Mouse (Mus musculus) CH12.LX (cell line): ENCODE data around the gene Txndc2. TPM values are rescaled to one million over a fixed set of nuclear protein-coding genes. Genes with fewer than 3 reads are reported as not detected.

ENCODE experiments used
- DNase-seq: peaks from one replicate; pipeline ENCODE4 v3.0.0-alpha.2; 2013; ENCODE audit errors: extremely low read depth
- H3K27ac ChIP-seq: 2 replicates; pipeline ENCODE4 v1.5.1; 2012; ENCODE audit warnings: low read depth, mild to moderate bottlenecking, control low read depth, moderate library complexity; ENCODE audit not compliant: insufficient read depth
- H3K27me3 ChIP-seq: replicated peaks from 2 replicates; pipeline ENCODE3; 2012; ENCODE audit warnings: inconsistent platforms
- H3K36me3 ChIP-seq, 2 experiments: replicated peaks in 1 of 2; 2 replicates each; pipeline versions ENCODE3 to v1.6.1; 2012; ENCODE audit warnings: inconsistent platforms in 1 of 2, low read length in 1 of 2, mild to moderate bottlenecking in 1 of 2, mixed read lengths in 1 of 2, moderate library complexity in 1 of 2; ENCODE audit not compliant: control insufficient read depth in 1 of 2, insufficient read depth in 1 of 2
- H3K4me1 ChIP-seq, 2 experiments: 2 replicates each; pipeline ENCODE4 v1.6.1; 2012; ENCODE audit warnings: inconsistent platforms in 1 of 2, moderate library complexity in 1 of 2; ENCODE audit not compliant: insufficient read depth in 2 of 2, control insufficient read depth in 1 of 2
- H3K4me2 ChIP-seq: 2 replicates; pipeline ENCODE4 v1.6.1; 2012; ENCODE audit warnings: low read depth, mild to moderate bottlenecking, control low read depth; ENCODE audit not compliant: poor library complexity, insufficient read depth, severe bottlenecking
- H3K4me3 ChIP-seq, 3 experiments: fragments of 150-350 bp in 1 of 3; sonication (generic) in 1 of 3; replicated peaks in 1 of 3; 2 replicates each; pipeline versions ENCODE3 to v1.5.1; 2011 to 2012; ENCODE audit warnings: low read depth in 2 of 3, low read length in 2 of 3, mild to moderate bottlenecking in 2 of 3, moderate library complexity in 2 of 3, control low read depth in 1 of 3, improper control_type of control experiment in 1 of 3, inconsistent platforms in 1 of 3, mixed read lengths in 1 of 3; ENCODE audit not compliant: poor library complexity in 1 of 3
- H3K79me2 ChIP-seq: replicated peaks from 2 replicates; pipeline ENCODE4 v1.6.1; 2012; ENCODE audit warnings: mild to moderate bottlenecking, moderate library complexity; ENCODE audit not compliant: control insufficient read depth, poor library complexity, insufficient read depth, severe bottlenecking; ENCODE audit errors: extremely low read depth
- H3K9ac ChIP-seq: 2 replicates; pipeline ENCODE4 v1.6.1; 2012; ENCODE audit warnings: low read depth, mild to moderate bottlenecking, control low read depth, moderate library complexity; ENCODE audit not compliant: insufficient read depth
- H3K9me3 ChIP-seq: replicated peaks from 2 replicates; pipeline ENCODE3; 2012; ENCODE audit warnings: low read length, inconsistent platforms, mixed read lengths
- CTCF ChIP-seq, 2 experiments: IDR thresholded peaks in 1 of 2; conservative IDR thresholded peaks in 1 of 2; 2 replicates each; pipeline ENCODE4 v1.5.1; 2011 to 2012; ENCODE audit warnings: low read depth in 2 of 2, low read length in 2 of 2, improper control_type of control experiment in 1 of 2, inconsistent platforms in 1 of 2, mild to moderate bottlenecking in 1 of 2, moderate library complexity in 1 of 2
- EP300 ChIP-seq: IDR thresholded peaks from 2 replicates; pipeline ENCODE4 v1.6.1; 2011; ENCODE audit warnings: low read length, improper control_type of control experiment
- HCFC1 ChIP-seq: IDR thresholded peaks from 2 replicates; pipeline ENCODE4 v1.6.1; 2012; ENCODE audit warnings: low read depth, mild to moderate bottlenecking, inconsistent platforms, low read length, improper control_type of control experiment
- JUN ChIP-seq: IDR thresholded peaks from 2 replicates; pipeline ENCODE4 v1.6.1; 2011; ENCODE audit warnings: low read depth, mild to moderate bottlenecking, low read length, improper control_type of control experiment, moderate library complexity; ENCODE audit not compliant: insufficient read depth
- JUND ChIP-seq: conservative IDR thresholded peaks from 2 replicates; pipeline ENCODE4 v1.6.1; 2011; ENCODE audit warnings: low read depth, low read length, improper control_type of control experiment
- KAT2A ChIP-seq: IDR thresholded peaks from 2 replicates; pipeline ENCODE4 v1.6.1; 2012; ENCODE audit warnings: low read length, improper control_type of control experiment, inconsistent platforms; ENCODE audit not compliant: insufficient replicate concordance
- MAFK ChIP-seq: IDR thresholded peaks from 2 replicates; pipeline ENCODE4 v1.6.1; 2011; ENCODE audit warnings: low read length, improper control_type of control experiment; ENCODE audit not compliant: insufficient replicate concordance
- NELFE ChIP-seq: IDR thresholded peaks from 2 replicates; pipeline ENCODE4 v1.6.1; 2011; ENCODE audit warnings: low read depth, low read length, improper control_type of control experiment
- NRF1 ChIP-seq: IDR thresholded peaks from 2 replicates; pipeline ENCODE4 v1.6.1; 2014; ENCODE audit warnings: low read depth, mild to moderate bottlenecking, inconsistent platforms, low read length, improper control_type of control experiment, moderate library complexity
- POLR2AphosphoS2 ChIP-seq: IDR thresholded peaks from 2 replicates; pipeline ENCODE4 v1.6.1; 2011; ENCODE audit warnings: low read depth, low read length, improper control_type of control experiment
- RAD21 ChIP-seq: IDR thresholded peaks from 2 replicates; pipeline ENCODE4 v1.6.1; 2011; ENCODE audit warnings: low read depth, mild to moderate bottlenecking, low read length, improper control_type of control experiment, moderate library complexity
- SMC3 ChIP-seq: IDR thresholded peaks from 2 replicates; pipeline ENCODE4 v1.6.1; 2011; ENCODE audit warnings: low read depth, low read length, improper control_type of control experiment
- TCF12 ChIP-seq: IDR thresholded peaks from 2 replicates; pipeline ENCODE4 v1.6.1; 2014; ENCODE audit warnings: low read depth, mild to moderate bottlenecking, inconsistent platforms, low read length, improper control_type of control experiment
- ZC3H11A ChIP-seq: IDR thresholded peaks from 2 replicates; pipeline ENCODE4 v1.6.1; 2012; ENCODE audit warnings: low read depth, mild to moderate bottlenecking, inconsistent platforms, low read length, improper control_type of control experiment
- ZNF384 ChIP-seq: IDR thresholded peaks from 2 replicates; pipeline ENCODE4 v1.6.1; 2012; ENCODE audit warnings: low read depth, low read length, improper control_type of control experiment, inconsistent platforms
- dilution Hi-C: fragments of 300-500 bp; cut with MboI; formaldehyde crosslinking; loops from 2 replicates; pipeline ENCODE4 v1.14.3; 2020; ENCODE audit warnings: low sequenced_read_pairs; ENCODE audit not compliant: extremely low pct_unique_long_range_greater_than_20kb, extremely low pct_ligation_motif_present
- in situ Hi-C: fragments of 300-500 bp; cut with MboI; formaldehyde crosslinking; loops from 3 replicates; pipeline ENCODE4 v1.14.3; 2019; ENCODE audit warnings: low sequenced_read_pairs, low pct_ligation_motif_present, low pct_unique_long_range_greater_than_20kb, mixed read lengths
- polyA plus RNA-seq: library from polyadenylated mRNA; unstranded; fragments of >175 nt; gene quantifications from 2 replicates; pipeline ENCODE4 v1.2.1, GENCODE M21; 2012; ENCODE audit warnings: low read depth; ENCODE audit not compliant: insufficient read length
- total RNA-seq, 2 experiments: library from RNA; depleted of rRNA; stranded (reverse); fragments of 300-350 nt in 1 of 2; fragments of >200 nt in 1 of 2; gene quantifications; 2 replicates each; pipeline ENCODE4 v1.2.3; 2012 to 2014

Txndc2 gene
- total and polyA plus RNA-seq, 3 experiments, result not detected

- Histone ChIP-seq H3K4me3 (no peak overlapping the region), H3K9me3 (no peaks in the 10 kb centered on the region), H3K27me3 (no peaks in the 10 kb centered on the region), H3K4me2 (no peak overlapping the region), H3K79me2 (peaks cover 87% of the 10 kb centered on the region), H3K4me1 (peaks cover 11 to 70% of the 10 kb centered on the region in 2 experiments), H3K27ac (no peak overlapping the region), H3K36me3 (peaks cover 4 to 14% of the 10 kb centered on the region in 2 experiments), H3K9ac (no peak overlapping the region)
- TF ChIP-seq JUND (no peak), MAFK (no peak), POLR2AphosphoS2 (no peak), EP300 (no peak), ZNF384 (no peak), KAT2A (no peak), RAD21 (no peak), JUN (no peak), ZC3H11A (no peak), CTCF (conservative IDR thresholded peaks at IDR 0.05 in 1 of 2, IDR thresholded peaks at IDR 0.05 in 1 of 2; ENCODE audit: low read depth in 2 of 2, low read length in 2 of 2) (no peak), NRF1 (no peak), HCFC1 (no peak), SMC3 (no peak), NELFE (no peak)
- dilution Hi-C loops, result no loop called here
- no peak for DNase-seq
- in situ Hi-C loops, result no loop called here
Observed at GRCm38 (mm10) chr17:65607574-65608311, 34.2 kb downstream of the Txndc2 start.

GRCm38 (mm10) chr17:65606014-65606413, 36.0 kb downstream of the Txndc2 start:
- Histone ChIP-seq H3K4me2 (no peak overlapping the region), H3K9me3 (no peaks in the 10 kb centered on the region), H3K9ac (no peak overlapping the region), H3K4me1 (peaks cover 11 to 67% of the 10 kb centered on the region in 2 experiments), H3K36me3 (peaks cover 4 to 14% of the 10 kb centered on the region in 2 experiments), H3K4me3 (no peak overlapping the region), H3K27ac (no peak overlapping the region), H3K27me3 (no peaks in the 10 kb centered on the region), H3K79me2 (peaks cover 78% of the 10 kb centered on the region)
- DNase-seq, result no peak
- dilution Hi-C loops, result no loop called here
- in situ Hi-C loops, result no loop called here
- no peak for TF ChIP-seq EP300
- no peak for TF ChIP-seq TCF12
